Mouse (Mus musculus) embryonic facial prominence, embryonic 10.5 days (tissue): ENCODE measurements around the gene H13. TPM values are rescaled to one million over a fixed set of nuclear protein-coding genes. Genes with fewer than 3 reads are reported as not detected.

Source experiments
- DNase-seq: peaks from one replicate; pipeline ENCODE4 v3.0.0-alpha.2; 2017; ENCODE audit warnings: low spot score
- H3K27ac ChIP-seq: fragments of 300-500 bp; sonication (generic); replicated peaks from 2 replicates; pipeline ENCODE4 v1.5.1; 2016; ENCODE audit warnings: mild to moderate bottlenecking
- H3K27me3 ChIP-seq: fragments of 300-500 bp; sonication (generic); replicated peaks from 2 replicates; pipeline ENCODE4 v1.6.1; 2016; ENCODE audit warnings: low read depth, mild to moderate bottlenecking; ENCODE audit not compliant: poor library complexity, severe bottlenecking
- H3K36me3 ChIP-seq: fragments of 300-500 bp; sonication (generic); replicated peaks from 2 replicates; pipeline ENCODE4 v1.6.1; 2016; ENCODE audit warnings: mild to moderate bottlenecking, moderate library complexity
- H3K4me1 ChIP-seq: fragments of 300-500 bp; sonication (generic); 2 replicates; pipeline ENCODE4 v1.6.1; 2016
- H3K4me3 ChIP-seq: fragments of 300-500 bp; sonication (generic); 2 replicates; pipeline ENCODE4 v1.5.1; 2016; ENCODE audit warnings: mild to moderate bottlenecking, moderate library complexity
- H3K9me3 ChIP-seq: fragments of 300-500 bp; sonication (generic); 2 replicates; pipeline ENCODE4 v1.6.1; 2016; ENCODE audit warnings: mild to moderate bottlenecking
- WGBS: fragments of 180-500 bp; shearing (Covaris S2); methylation state at CpG from one replicate; pipeline ENCODE4 v1.1.7; 2016; 5-methylcytosine and 5-hydroxymethylcytosine counted together
- polyA plus RNA-seq: library from polyadenylated mRNA; unstranded; fragments of >200 nt; fragmentation: Nextera tagmentation; extraction: Ambion mirVana; gene quantifications from 2 replicates; pipeline ENCODE4 v1.2.1, GENCODE M21; 2016

The H13 gene
- polyA plus RNA-seq, 1 experiment from 2014 or later = 110 TPM

- DNase-seq = peak; percentile 85
- Histone ChIP-seq H3K9me3 (no peaks in the 10 kb centered on the region), H3K36me3 (peaks cover 90% of the 10 kb centered on the region), H3K4me3 (peak overlapping the region; percentile 40), H3K27ac (peak overlapping the region; percentile 76), H3K27me3 (no peaks in the 10 kb centered on the region), H3K4me1 (peaks cover 40% of the 10 kb centered on the region)
- 26% methylated on average over 9 of the region's 9 CpGs for WGBS
Measured at GRCm38 (mm10) chr2:152693233-152693632, 24.0 kb downstream of the H13 start.

- Histone ChIP-seq H3K27me3 (no peaks in the 10 kb centered on the region), H3K4me3 (peak overlapping the region; percentile 40), H3K27ac (peak overlapping the region; percentile 76), H3K9me3 (no peaks in the 10 kb centered on the region), H3K36me3 (peaks cover 90% of the 10 kb centered on the region), H3K4me1 (peaks cover 39% of the 10 kb centered on the region)
- DNase-seq = no peak
- WGBS = 83% methylated on average over 13 of the region's 13 CpGs
Measured at GRCm38 (mm10) chr2:152693735-152694134, 24.5 kb downstream of the H13 start.

- peaks cover 39% of the 10 kb centered on the region for H3K4me1 ChIP-seq
- no peaks in the 10 kb centered on the region for H3K9me3 ChIP-seq
- no peak overlapping the region for H3K27ac ChIP-seq
- no peak overlapping the region for H3K4me3 ChIP-seq
- H3K36me3 ChIP-seq = peaks cover 90% of the 10 kb centered on the region
- no peaks in the 10 kb centered on the region for H3K27me3 ChIP-seq
- 83% methylated on average over 7 of the region's 7 CpGs for WGBS
- DNase-seq = no peak
Measured at GRCm38 (mm10) chr2:152694708-152695107, 25.4 kb downstream of the H13 start.

- peak; percentile 30 for DNase-seq
- peaks cover 90% of the 10 kb centered on the region for H3K36me3 ChIP-seq
- no peak overlapping the region for H3K4me3 ChIP-seq
- H3K27ac ChIP-seq = peak overlapping the region; percentile 82
- H3K9me3 ChIP-seq = no peaks in the 10 kb centered on the region
- 71% methylated on average over 10 of the region's 10 CpGs for WGBS
- no peaks in the 10 kb centered on the region for H3K27me3 ChIP-seq
- H3K4me1 ChIP-seq = peaks cover 39% of the 10 kb centered on the region
Measured at GRCm38 (mm10) chr2:152696016-152696415, 26.8 kb downstream of the H13 start.

GRCm38 (mm10) chr2:152696476-152697164, 27.4 kb downstream of the H13 start:
- peaks cover 2% of the 10 kb centered on the region; the same call in 1 of the 2 replicates for H3K9me3 ChIP-seq
- H3K27me3 ChIP-seq = no peaks in the 10 kb centered on the region
- peaks cover 37% of the 10 kb centered on the region for H3K4me1 ChIP-seq
- peak overlapping the region; percentile 19; the same call in 1 of the 2 replicates for H3K4me3 ChIP-seq
- peaks cover 90% of the 10 kb centered on the region for H3K36me3 ChIP-seq
- 43% methylated on average over 20 of the region's 20 CpGs for WGBS
- H3K27ac ChIP-seq = peak overlapping the region; percentile 82
- peak; percentile 93 for DNase-seq

- 95% methylated on average over 10 of the region's 10 CpGs for WGBS
- DNase-seq = no peak
- H3K27me3 ChIP-seq = no peaks in the 10 kb centered on the region
- peaks cover 30% of the 10 kb centered on the region for H3K4me1 ChIP-seq
- peaks cover 2% of the 10 kb centered on the region; the same call in 1 of the 2 replicates for H3K9me3 ChIP-seq
- no peak overlapping the region for H3K4me3 ChIP-seq
- H3K27ac ChIP-seq = 0 out of 2 replicates have a peak overlapping the region, but pooled peaks have one; percentile 21
- peaks cover 100% of the 10 kb centered on the region for H3K36me3 ChIP-seq
Measured at GRCm38 (mm10) chr2:152700138-152700537, 30.9 kb downstream of the H13 start.

GRCm38 (mm10) chr2:152700725-152701124, 31.5 kb downstream of the H13 start:
- H3K9me3 ChIP-seq = peaks cover 2% of the 10 kb centered on the region; the same call in 1 of the 2 replicates
- WGBS = 90% methylated on average over 8 of the region's 8 CpGs
- no peaks in the 10 kb centered on the region for H3K27me3 ChIP-seq
- no peak for DNase-seq
- peaks cover 100% of the 10 kb centered on the region for H3K36me3 ChIP-seq
- H3K27ac ChIP-seq = no peak overlapping the region
- no peak overlapping the region for H3K4me3 ChIP-seq
- H3K4me1 ChIP-seq = peaks cover 35% of the 10 kb centered on the region

GRCm38 (mm10) chr2:152703596-152704255, 34.5 kb downstream of the H13 start:
- Histone ChIP-seq H3K36me3 (peaks cover 89% of the 10 kb centered on the region), H3K4me1 (peaks cover 46% of the 10 kb centered on the region), H3K27me3 (no peaks in the 10 kb centered on the region), H3K27ac (peak overlapping the region; percentile 94), H3K4me3 (no peak overlapping the region), H3K9me3 (peaks cover 2% of the 10 kb centered on the region; the same call in 1 of the 2 replicates)
- DNase-seq = no peak
- 93% methylated on average over 21 of the region's 21 CpGs for WGBS

GRCm38 (mm10) chr2:152704256-152704605, 35.0 kb downstream of the H13 start:
- peaks cover 50% of the 10 kb centered on the region for H3K4me1 ChIP-seq
- H3K9me3 ChIP-seq = peaks cover 2% of the 10 kb centered on the region; the same call in 1 of the 2 replicates
- peak overlapping the region; percentile 94 for H3K27ac ChIP-seq
- no peak for DNase-seq
- no peaks in the 10 kb centered on the region for H3K27me3 ChIP-seq
- no peak overlapping the region for H3K4me3 ChIP-seq
- peaks cover 87% of the 10 kb centered on the region for H3K36me3 ChIP-seq
- 81% methylated on average over 5 of the region's 5 CpGs for WGBS

- WGBS = 87% methylated on average over 14 of the region's 14 CpGs
- peaks cover 2% of the 10 kb centered on the region; the same call in 1 of the 2 replicates for H3K9me3 ChIP-seq
- no peaks in the 10 kb centered on the region for H3K27me3 ChIP-seq
- DNase-seq = no peak
- peaks cover 51% of the 10 kb centered on the region for H3K4me1 ChIP-seq
- no peak overlapping the region for H3K4me3 ChIP-seq
- H3K27ac ChIP-seq = peak overlapping the region; percentile 94
- peaks cover 84% of the 10 kb centered on the region for H3K36me3 ChIP-seq
Measured at GRCm38 (mm10) chr2:152704811-152705370, 35.6 kb downstream of the H13 start.

- Histone ChIP-seq H3K27ac (peak overlapping the region; percentile 94), H3K9me3 (peaks cover 2% of the 10 kb centered on the region; the same call in 1 of the 2 replicates), H3K4me1 (peaks cover 51% of the 10 kb centered on the region), H3K36me3 (peaks cover 75% of the 10 kb centered on the region), H3K27me3 (no peaks in the 10 kb centered on the region), H3K4me3 (peak overlapping the region; percentile 1; the same call in 1 of the 2 replicates)
- peak; percentile 76 for DNase-seq
- WGBS = 54% methylated on average over 22 of the region's 22 CpGs
Measured at GRCm38 (mm10) chr2:152705993-152706571, 36.8 kb downstream of the H13 start.

- DNase-seq = no peak
- Histone ChIP-seq H3K27me3 (no peaks in the 10 kb centered on the region), H3K4me1 (peaks cover 51% of the 10 kb centered on the region), H3K36me3 (peaks cover 64% of the 10 kb centered on the region), H3K9me3 (no peaks in the 10 kb centered on the region), H3K27ac (peak overlapping the region; percentile 94), H3K4me3 (peak overlapping the region; percentile 61)
- 24% methylated on average over 7 of the region's 7 CpGs for WGBS
Measured at GRCm38 (mm10) chr2:152707186-152707585, 37.9 kb downstream of the H13 start.
